Mouse (Mus musculus): Measurements from ENCODE around the gene Map3k9. TPM values are rescaled to one million over a fixed set of nuclear protein-coding genes. Genes with fewer than 3 reads are reported as not detected.

Gene Map3k9
- polyA plus RNA-seq (2012; rRNA removed), result 4.3 and 5.8 TPM in 2 replicates

DNA sequence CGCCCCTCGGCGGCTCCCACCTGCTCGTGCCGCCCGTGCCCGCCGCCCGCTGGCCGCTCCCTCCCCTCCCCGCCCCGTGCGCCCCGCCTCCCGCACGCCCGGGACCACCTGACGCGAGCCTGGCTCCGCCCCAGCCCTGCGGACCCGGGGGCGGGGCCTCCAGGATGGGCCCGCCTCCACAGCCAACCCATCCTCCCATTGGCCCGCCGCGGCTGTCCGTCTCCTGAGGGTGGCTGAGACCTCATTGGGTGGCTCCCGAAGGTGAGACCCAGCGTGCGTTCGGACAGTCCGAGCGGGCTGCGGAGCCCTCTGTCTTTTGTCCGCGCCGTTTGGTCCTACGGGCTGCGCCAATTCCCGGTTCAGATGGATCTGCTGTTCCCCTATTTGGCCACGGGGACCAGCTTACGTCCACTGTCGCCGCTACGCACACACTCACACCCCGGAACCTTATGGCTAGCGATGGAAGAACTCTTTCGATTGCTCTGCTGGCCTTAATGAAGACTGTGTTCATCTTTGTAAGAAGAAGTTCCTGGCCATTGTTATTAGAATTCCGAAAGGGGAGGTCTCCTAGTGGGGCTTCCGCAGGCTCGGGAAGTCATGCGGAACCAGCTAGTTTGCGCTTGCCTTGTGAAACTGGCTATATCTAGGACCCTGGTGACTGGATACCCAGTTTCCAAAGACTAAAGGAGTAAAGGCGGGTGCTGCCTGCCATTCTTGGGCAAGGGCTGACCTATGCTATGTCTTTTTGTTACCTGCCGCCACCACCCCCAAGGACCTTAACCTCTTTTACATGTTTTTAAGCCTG lies at the start of gene Map3k9:
Map3k9 (minus strand) TSS at position 71 of the 805 bp plus-strand sequence.

Other genes with a start within 250 kb of the Map3k9 start
- gene Gm20498, start 248.3 kb downstream of the Map3k9 start, polyA plus RNA-seq (2012; rRNA removed), result 22.5 and 29.1 TPM in 2 replicates
- gene Synj2bp, start 248.3 kb downstream of the Map3k9 start, polyA plus RNA-seq (2012; rRNA removed), result 18.6 and 28.4 TPM in 2 replicates
- gene Adam21, start 212.7 kb downstream of the Map3k9 start, polyA plus RNA-seq (2012; rRNA removed), result 0.22 and 0.27 TPM in 2 replicates
- gene Med6, start 186.2 kb downstream of the Map3k9 start, polyA plus RNA-seq (2012; rRNA removed), result 74.5 and 117 TPM in 2 replicates
- 3.7 and 3.8 TPM in 2 replicates for gene Ttc9, start 149.9 kb downstream of the Map3k9 start, polyA plus RNA-seq (2012; rRNA removed)
- 40.4 and 63.8 TPM in 2 replicates for gene Pcnx, start 78.8 kb upstream of the Map3k9 start, polyA plus RNA-seq (2012; rRNA removed)